9 mouse cellular contexts compared by ENCODE assay signal in the genomic region with DNA sequence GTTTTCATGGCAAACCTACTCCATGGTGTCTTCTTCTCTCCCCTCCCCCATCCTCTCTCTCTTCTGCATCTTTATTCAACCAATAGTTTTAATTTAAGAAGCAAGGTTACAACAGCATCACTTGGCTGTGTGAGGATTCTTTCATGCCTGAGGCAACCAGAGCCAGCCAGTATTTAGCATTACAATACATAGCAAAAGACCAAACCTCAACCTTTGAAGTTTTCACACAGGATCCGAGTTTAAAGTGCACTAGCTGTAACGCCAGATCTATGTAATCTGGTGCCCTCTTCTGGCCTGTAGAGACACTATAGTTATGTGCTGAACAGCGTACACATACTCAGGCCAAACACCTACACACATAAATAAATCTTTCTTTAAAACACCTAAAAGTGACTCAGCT. TPM values are rescaled to one million over a fixed set of nuclear protein-coding genes. Genes with fewer than 3 reads are reported as not detected.
DNase-seq lines count a peak whose midpoint lies in the region; ATAC-seq lines count a peak whose summit lies in the region.
"Had no signal": no experiment of that assay in that cellular context is flagged by ENCODE, and none has a peak within 500 bp of the region (broad histone marks: within the 10 kb centered on the region; RNA-seq: fewer than 3 reads in every experiment).

No protein-coding gene starts in this region.

- no peaks in the 10 kb centered on the region for H3K36me3 ChIP-seq in limb, embryonic 11.5 days (ENCODE audit: control insufficient read depth, insufficient read depth, low read length)
- no peaks in the 10 kb centered on the region for H3K36me3 ChIP-seq in limb, embryonic 10.5 days
- H3K36me3 ChIP-seq: stomach, embryonic 15.5 days had no signal

- H3K27me3 ChIP-seq in limb, embryonic 11.5 days (ENCODE audit: control insufficient read depth, insufficient read depth, low read length), result no peaks in the 10 kb centered on the region
- no peaks in the 10 kb centered on the region for H3K27me3 ChIP-seq in limb, embryonic 10.5 days (ENCODE audit: low read depth, poor library complexity, severe bottlenecking)
- H3K27me3 ChIP-seq: stomach, embryonic 15.5 days had no signal

- no peak overlapping the region for H3K4me2 ChIP-seq in limb, embryonic 11.5 days (ENCODE audit: low read depth, severe bottlenecking)
- H3K4me2 ChIP-seq: stomach, embryonic 15.5 days had no signal

- peak; percentile 65; the same call in 1 of the 2 replicates for ATAC-seq in limb, embryonic 11.5 days (ENCODE audit: insufficient number of reproducible peaks, low FRiP score, low TSS enrichment, low read depth)

- peak; percentile 33 to 79 for DNase-seq in adrenal gland, adult (ENCODE audit: inconsistent age in 2 of 2, low spot score in 1 of 2)
- DNase-seq in adrenal gland, adult 18-20 months (ENCODE audit: low spot score in 2 of 2), result no peak
- DNase-seq in limb, embryonic 11.5 days (ENCODE audit: low spot score), result no peak
- DNase-seq in limb, embryonic 10.5 days (ENCODE audit: low spot score), result no peak
- peak; percentile 73 for DNase-seq in kidney, adult 9 months
- DNase-seq in thymus, postnatal 0 days (ENCODE audit: low spot score), result peak; percentile 81
- DNase-seq in frontal cortex, postnatal 14 days (ENCODE audit: low spot score in 2 of 2), result no peak
- DNase-seq in cerebellum, adult 18-20 months, result no peak

- 41% methylated on average over 3 of the region's 3 CpGs for WGBS in limb, embryonic 11.5 days
- WGBS in limb, embryonic 10.5 days, result 41% methylated on average over 3 of the region's 3 CpGs

- H3K27ac ChIP-seq in limb, embryonic 11.5 days (replicated peaks; ENCODE audit: low read depth, low read length), result no peak overlapping the region
- H3K27ac ChIP-seq in limb, embryonic 10.5 days, result no peak overlapping the region
- H3K27ac ChIP-seq: stomach, embryonic 15.5 days had no signal

- H3K9ac ChIP-seq in limb, embryonic 11.5 days (ENCODE audit: low read length), result no peak overlapping the region
- H3K9ac ChIP-seq: stomach, embryonic 15.5 days had no signal

- H3K4me3 ChIP-seq in limb, embryonic 11.5 days (ENCODE audit: low read depth, low read length), result no peak overlapping the region
- H3K4me3 ChIP-seq in limb, embryonic 10.5 days, result no peak overlapping the region
- H3K4me3 ChIP-seq: stomach, embryonic 15.5 days had no signal

- no peaks in the 10 kb centered on the region for H3K9me3 ChIP-seq in limb, embryonic 11.5 days (ENCODE audit: control insufficient read depth, low read length)
- no peaks in the 10 kb centered on the region for H3K9me3 ChIP-seq in limb, embryonic 10.5 days (replicated peaks)
- H3K9me3 ChIP-seq: stomach, embryonic 15.5 days had no signal

- no peaks in the 10 kb centered on the region for H3K4me1 ChIP-seq in limb, embryonic 11.5 days (ENCODE audit: control insufficient read depth, insufficient read depth, low read length)
- peaks cover 7% of the 10 kb centered on the region; the same call in 1 of the 2 replicates for H3K4me1 ChIP-seq in limb, embryonic 10.5 days
- H3K4me1 ChIP-seq: stomach, embryonic 15.5 days had no signal

RNA-seq across cellular contexts. Expression of gene Eif2b5, which starts 18.5 kb away (rescaled TPM):
- 10 to 100 TPM; 58.2 to 60.1 TPM for total RNA-seq in adrenal gland, adult 18-20 months (2021)
- polyA plus RNA-seq in limb, embryonic 11.5 days (2014; fragmentation: Nextera tagmentation; extraction: Ambion mirVana), result 143 and 151 TPM in 2 replicates
- 164 and 173 TPM in 2 replicates for polyA plus RNA-seq in limb, embryonic 10.5 days (2016; fragmentation: Nextera tagmentation; extraction: Ambion mirVana)
- 91.5 and 92.0 TPM in 2 replicates for polyA plus RNA-seq in thymus, postnatal 0 days (2015; fragmentation: Nextera tagmentation; extraction: Ambion mirVana)

RNA-seq across cellular contexts. Expression of gene Dvl3, which starts 36.7 kb away (rescaled TPM):
- total RNA-seq in adrenal gland, adult 18-20 months (2021), result 10 to 100 TPM; 40.1 to 44.5 TPM
- 40.4 and 46.2 TPM in 2 replicates for polyA plus RNA-seq in limb, embryonic 11.5 days (2014; fragmentation: Nextera tagmentation; extraction: Ambion mirVana)
- polyA plus RNA-seq in limb, embryonic 10.5 days (2016; fragmentation: Nextera tagmentation; extraction: Ambion mirVana), result 28.6 and 33.5 TPM in 2 replicates
- 4.7 and 5.3 TPM in 2 replicates for polyA plus RNA-seq in thymus, postnatal 0 days (2015; fragmentation: Nextera tagmentation; extraction: Ambion mirVana)

RNA-seq across cellular contexts. Expression of gene Abcc5, which starts 53.9 kb away (rescaled TPM):
- 10 to 100 TPM; 77.9 to 95.5 TPM for total RNA-seq in adrenal gland, adult 18-20 months (2021)
- polyA plus RNA-seq in limb, embryonic 11.5 days (2014; fragmentation: Nextera tagmentation; extraction: Ambion mirVana), result 46.1 and 54.5 TPM in 2 replicates
- polyA plus RNA-seq in limb, embryonic 10.5 days (2016; fragmentation: Nextera tagmentation; extraction: Ambion mirVana), result 47.9 and 62.0 TPM in 2 replicates
- polyA plus RNA-seq in thymus, postnatal 0 days (2015; fragmentation: Nextera tagmentation; extraction: Ambion mirVana), result 64.8 and 82.9 TPM in 2 replicates

RNA-seq across cellular contexts. Expression of gene Ap2m1, which starts 55.2 kb away (rescaled TPM):
- 100 to 1,000 TPM; 277 to 333 TPM for total RNA-seq in adrenal gland, adult 18-20 months (2021)
- 597 and 631 TPM in 2 replicates for polyA plus RNA-seq in limb, embryonic 11.5 days (2014; fragmentation: Nextera tagmentation; extraction: Ambion mirVana)
- polyA plus RNA-seq in limb, embryonic 10.5 days (2016; fragmentation: Nextera tagmentation; extraction: Ambion mirVana), result 536 and 586 TPM in 2 replicates
- polyA plus RNA-seq in thymus, postnatal 0 days (2015; fragmentation: Nextera tagmentation; extraction: Ambion mirVana), result 397 and 421 TPM in 2 replicates

Comparison
In these comparisons a context has a peak if more than half of its experiments do, and no peak if none do; other contexts are left out.
1. DNase-seq: peak in adrenal gland, adult (2 of 2), kidney, adult 9 months (single experiment) and thymus, postnatal 0 days (single experiment); none in adrenal gland, adult 18-20 months (0 of 2), limb, embryonic 11.5 days (single experiment), limb, embryonic 10.5 days (single experiment), frontal cortex, postnatal 14 days (0 of 2) and cerebellum, adult 18-20 months (0 of 2).